Mouse (Mus musculus) lung, adult 2 months (tissue): ENCODE data around the gene AC161166.1. TPM values are rescaled to one million over a fixed set of nuclear protein-coding genes. Genes with fewer than 3 reads are reported as not detected.

ENCODE experiments used
- DNase-seq: peaks from one replicate; pipeline ENCODE4 v3.0.0; 2022
- H3K4me1 ChIP-seq: fragments of 200-500 bp; 2 replicates; pipeline ENCODE4 v1.6.1; 2011; ENCODE audit warnings: low read length; ENCODE audit not compliant: control insufficient read depth, insufficient read depth
- H3K4me3 ChIP-seq: fragments of 200-500 bp; replicated peaks from 2 replicates; pipeline ENCODE3; 2011; ENCODE audit warnings: low read depth, mild to moderate bottlenecking, control low read depth, low read length; ENCODE audit errors: extremely low read depth
- CTCF ChIP-seq: fragments of 200-500 bp; IDR thresholded peaks from 2 replicates; pipeline ENCODE4 v1.5.1; 2011; ENCODE audit warnings: mild to moderate bottlenecking, low read length, control low read depth; ENCODE audit not compliant: insufficient read depth
- POLR2A ChIP-seq: fragments of 200-500 bp; IDR thresholded peaks from 2 replicates; pipeline ENCODE4 v1.6.1; 2011; ENCODE audit warnings: low read depth, mild to moderate bottlenecking, control low read depth, low read length, borderline replicate concordance; ENCODE audit errors: extremely low read depth
- WGBS: fragments of 180-500 bp; shearing (Covaris S2); methylation state at CpG from one replicate; pipeline ENCODE4 v1.1.7; 2018; 5-methylcytosine and 5-hydroxymethylcytosine counted together
- polyA plus RNA-seq: library from polyadenylated mRNA; depleted of rRNA; stranded (reverse); fragments of >200 nt; gene quantifications from 2 replicates; pipeline ENCODE4 v1.2.3, GENCODE M21; 2012; rRNA removed

The AC161166.1 gene
- polyA plus RNA-seq, 1 experiment, result not detected

DNA sequence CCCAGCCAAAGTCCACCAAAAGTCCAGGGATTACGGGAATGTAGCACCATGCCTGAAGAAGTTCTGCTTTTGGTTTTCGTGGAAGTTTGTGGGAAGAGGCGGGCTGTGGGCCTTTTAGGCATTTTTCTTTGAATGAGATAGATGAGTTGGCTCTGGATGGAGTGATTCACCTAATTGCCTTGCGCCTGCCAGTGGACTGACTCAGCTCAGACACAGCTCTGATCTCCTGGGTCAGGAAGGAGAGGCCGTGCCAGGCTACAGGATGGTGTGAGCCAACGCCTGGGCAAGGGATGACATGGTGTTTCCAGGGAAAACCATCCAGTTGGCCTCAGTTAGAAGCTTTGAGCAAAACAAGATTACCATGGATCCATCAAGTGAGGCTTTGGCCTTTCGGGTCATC, 41.9 kb downstream of the AC161166.1 start:
- H3K4me3 ChIP-seq, result no peak overlapping the region
- H3K4me1 ChIP-seq, result no peaks in the 10 kb centered on the region
- DNase-seq, result no peak
- WGBS, result 80% methylated on average over 7 of the region's 7 CpGs
- TF ChIP-seq CTCF (no peak), POLR2A (no peak)

DNA sequence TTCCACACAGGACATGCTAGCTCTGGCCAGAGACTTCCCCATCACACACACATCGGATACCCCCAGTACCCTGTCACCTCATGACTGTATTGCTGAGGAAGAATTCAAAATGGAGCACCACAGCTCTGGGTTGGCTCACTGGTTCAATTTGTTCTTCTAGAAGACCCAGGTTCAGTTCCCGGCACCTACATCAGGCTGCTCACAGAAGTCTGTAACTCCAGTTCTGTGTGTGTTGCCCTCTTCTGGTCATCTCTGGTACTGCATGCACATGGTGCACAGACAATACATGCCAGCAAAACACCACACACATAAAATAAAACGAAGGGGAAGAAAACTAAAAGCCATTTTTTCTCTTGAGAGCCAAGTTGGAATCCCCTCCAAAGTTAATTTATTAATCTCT, 43.1 kb downstream of the AC161166.1 start:
- DNase-seq, result no peak
- Histone ChIP-seq H3K4me3 (no peak overlapping the region), H3K4me1 (no peaks in the 10 kb centered on the region; the same call in 1 of the 2 replicates)
- 0 out of 2 replicates have a peak, but pooled peaks have one; percentile 8 for TF ChIP-seq CTCF
- no peak for TF ChIP-seq POLR2A
- WGBS, result 88% methylated on average over 3 of the region's 3 CpGs

DNA sequence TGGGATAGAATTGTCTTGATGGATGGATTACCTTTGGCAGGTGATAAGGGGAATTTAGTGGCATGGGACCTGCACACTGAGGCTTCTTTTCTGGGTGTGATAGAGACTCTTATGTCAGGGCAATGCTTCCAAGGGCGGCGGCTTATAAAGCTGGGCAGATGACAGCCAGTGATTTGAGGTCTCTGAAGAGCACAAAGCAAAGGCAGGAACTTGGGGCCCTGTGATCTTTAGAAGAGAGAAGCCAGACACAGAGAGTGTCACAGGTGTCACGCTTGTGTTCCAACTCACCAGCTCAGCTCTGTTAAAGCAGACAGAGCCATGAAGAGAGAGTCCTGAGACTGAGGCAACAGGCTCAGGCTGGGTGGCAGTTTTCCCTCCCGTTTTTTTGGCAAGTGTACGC, 44.4 kb downstream of the AC161166.1 start:
- TF ChIP-seq POLR2A (no peak), CTCF (no peak)
- WGBS, result 90% methylated on average over 5 of the region's 5 CpGs
- no peak for DNase-seq
- H3K4me3 ChIP-seq, result no peak overlapping the region
- no peaks in the 10 kb centered on the region; the same call in 1 of the 2 replicates for H3K4me1 ChIP-seq

DNA sequence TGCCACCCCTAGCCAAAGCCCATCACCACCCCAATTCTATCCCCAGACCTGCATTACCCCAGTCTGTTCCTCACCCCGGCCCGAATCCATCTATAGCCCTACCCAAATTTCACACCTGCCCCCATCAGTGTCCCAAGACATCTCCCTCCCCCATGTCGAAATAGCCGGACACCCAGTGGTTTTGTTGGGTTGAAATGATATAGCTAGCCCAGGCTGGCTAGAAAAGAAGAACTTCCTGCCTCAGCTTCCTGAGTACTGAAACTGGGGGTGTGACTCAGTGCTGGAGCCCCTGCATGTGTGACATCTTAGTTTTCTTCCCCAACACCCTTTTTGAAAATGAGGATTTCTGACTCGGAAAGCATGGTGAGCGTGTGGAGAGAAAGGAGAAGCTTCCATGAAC, 45.4 kb downstream of the AC161166.1 start:
- 84% methylated on average over 6 of the region's 6 CpGs for WGBS
- no peak for DNase-seq
- H3K4me1 ChIP-seq, result peaks cover 3% of the 10 kb centered on the region
- no peak overlapping the region for H3K4me3 ChIP-seq
- no peak for TF ChIP-seq CTCF
- TF ChIP-seq POLR2A, result no peak

DNA sequence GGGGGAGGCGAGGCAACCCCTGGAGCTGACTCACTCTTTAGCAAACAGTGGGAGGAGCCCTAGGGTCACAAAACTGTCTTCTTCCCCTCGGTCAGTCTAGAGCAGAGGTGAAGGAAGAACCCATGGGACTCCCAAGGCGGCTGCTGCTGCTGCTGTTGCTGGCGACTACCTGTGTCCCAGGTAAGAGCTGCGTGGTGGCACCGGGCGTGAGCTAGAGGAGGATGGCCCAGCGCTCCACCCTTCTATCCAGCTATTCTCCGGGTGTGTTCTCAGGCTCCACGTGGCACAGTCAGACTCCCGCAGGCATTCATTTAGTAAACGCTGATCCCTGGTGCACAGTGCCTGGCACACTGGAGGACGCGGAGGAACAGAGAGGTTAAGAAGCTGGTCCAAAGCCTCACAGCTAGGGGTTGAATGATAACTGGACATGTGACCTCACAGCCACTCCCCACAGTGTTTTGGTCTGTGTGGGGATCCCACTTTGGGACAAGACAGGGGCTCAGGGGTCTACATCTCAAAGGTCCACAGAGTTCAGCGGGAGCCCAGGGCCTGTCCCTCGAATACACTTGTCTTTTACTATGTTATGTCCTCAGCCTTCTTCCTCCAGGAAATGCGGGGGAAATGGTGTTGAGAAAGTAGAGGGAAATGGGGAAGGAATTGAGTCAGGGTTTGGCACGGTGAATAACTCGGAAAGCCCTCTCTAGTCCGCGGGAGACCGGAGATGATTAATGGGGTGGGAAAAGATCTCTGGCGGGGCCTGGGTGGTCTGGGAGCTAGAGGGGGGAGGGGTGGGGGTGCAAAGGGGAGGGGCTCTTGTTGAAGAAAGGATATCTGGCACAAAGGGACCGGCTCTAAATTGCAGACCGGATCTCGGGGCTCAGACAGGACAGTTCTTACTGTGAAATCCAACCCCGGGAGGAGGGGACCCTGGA, 49.6 kb downstream of the AC161166.1 start, which contains the start of gene Plaur:
TSS of gene Plaur (plus strand) at position 97 of the 932 bp plus-strand sequence.
- peak; percentile 52 for DNase-seq
- WGBS, result under 1% methylated on average over 27 of the region's 27 CpGs
- H3K4me1 ChIP-seq, result peaks cover 19% of the 10 kb centered on the region

DNA sequence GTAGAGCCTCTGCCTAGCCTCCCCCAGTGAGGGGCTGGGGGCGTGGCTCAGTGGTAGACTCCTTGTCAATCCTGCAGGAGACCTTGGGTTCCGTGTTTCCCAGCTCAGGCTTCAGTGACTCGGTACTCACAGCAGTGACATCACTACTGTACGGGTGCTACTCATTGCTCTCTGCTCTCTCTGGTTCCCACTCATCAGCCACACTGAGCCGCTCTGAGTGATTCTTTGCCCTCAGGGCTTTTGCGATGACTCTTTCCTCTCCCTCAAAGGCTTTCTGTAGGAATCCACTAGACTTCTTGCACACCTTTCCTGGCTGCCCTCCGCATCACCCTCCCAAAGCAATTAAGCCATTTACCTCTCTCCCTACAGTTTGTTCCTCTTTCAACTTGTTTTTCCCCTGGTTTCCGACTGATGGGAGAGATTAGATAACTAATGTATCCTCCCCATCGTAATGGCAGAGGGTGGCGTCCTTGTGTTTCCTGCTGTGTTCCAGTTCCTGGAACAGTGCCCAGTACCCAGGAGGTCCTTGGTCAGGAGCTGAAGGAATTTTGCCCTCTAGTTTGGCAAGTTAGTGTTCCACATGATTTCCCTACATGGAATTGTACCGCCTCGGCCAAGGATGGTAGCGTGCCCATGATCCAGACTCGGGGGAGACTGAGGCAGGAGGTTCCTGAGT, 50.7 kb downstream of the AC161166.1 start:
- Histone ChIP-seq H3K4me3 (peak overlapping the region; percentile 7), H3K4me1 (peaks cover 25% of the 10 kb centered on the region)
- WGBS, result 19% methylated on average over 14 of the region's 14 CpGs
- TF ChIP-seq CTCF (no peak), POLR2A (no peak)
- DNase-seq, result peak; percentile 47

More for the DNA sequence above, 49.6 kb downstream of the AC161166.1 start, which contains the start of gene Plaur:
- H3K4me3 ChIP-seq, result peak within 1 kb of the TSS; percentile 64
- TF ChIP-seq POLR2A (peak; percentile 67), CTCF (no peak)

Other genes starting within 250 kb of the AC161166.1 start
- 1.5 and 1.6 TPM in 2 replicates for gene Zfp93, start 242.0 kb downstream of the AC161166.1 start, polyA plus RNA-seq
- gene Zfp61, start 211.2 kb downstream of the AC161166.1 start, polyA plus RNA-seq, result 5.1 and 8.7 TPM in 2 replicates
- 3.9 and 9.0 TPM in 2 replicates for gene Zfp94, start 195.8 kb downstream of the AC161166.1 start, polyA plus RNA-seq
- gene Tescl, start 178.5 kb downstream of the AC161166.1 start, polyA plus RNA-seq, result 0.58 and 2.0 TPM in 2 replicates
- gene Lypd5, start 163.3 kb downstream of the AC161166.1 start, polyA plus RNA-seq, result 32.1 TPM in 1 of 2 replicates, not detected in the other
- gene Kcnn4, start 142.2 kb downstream of the AC161166.1 start, polyA plus RNA-seq, result 9.0 and 11.3 TPM in 2 replicates
- 35.8 and 58.4 TPM in 2 replicates for gene Smg9, start 112.8 kb downstream of the AC161166.1 start, polyA plus RNA-seq
- 0.69 and 3.8 TPM in 2 replicates for gene Irgc1, start 60.2 kb downstream of the AC161166.1 start, polyA plus RNA-seq
- 65.6 and 88.8 TPM in 2 replicates for gene Plaur, start 50.0 kb downstream of the AC161166.1 start, polyA plus RNA-seq
- gene Cadm4, start 30.4 kb downstream of the AC161166.1 start, polyA plus RNA-seq, result 12.3 and 18.6 TPM in 2 replicates
- gene Zfp428, start 5.4 kb downstream of the AC161166.1 start, polyA plus RNA-seq, result 7.1 and 12.1 TPM in 2 replicates
- 14.7 and 16.5 TPM in 2 replicates for gene Irgq, start 18.2 kb upstream of the AC161166.1 start, polyA plus RNA-seq
- 0.15 and 24.2 TPM in 2 replicates for gene Pinlyp, start 33.7 kb upstream of the AC161166.1 start, polyA plus RNA-seq
- 36.9 and 40.5 TPM in 2 replicates for gene Xrcc1, start 33.8 kb upstream of the AC161166.1 start, polyA plus RNA-seq
- 20.2 and 24.5 TPM in 2 replicates for gene Ethe1, start 75.1 kb upstream of the AC161166.1 start, polyA plus RNA-seq
- 0.16 and 0.27 TPM in 2 replicates for gene Zfp575, start 75.2 kb upstream of the AC161166.1 start, polyA plus RNA-seq
- gene Phldb3, start 98.3 kb upstream of the AC161166.1 start, polyA plus RNA-seq, result 3.6 and 5.9 TPM in 2 replicates
- gene Lypd3, start 124.1 kb upstream of the AC161166.1 start, polyA plus RNA-seq, result 0.07 and 63.0 TPM in 2 replicates
- 0.18 TPM in 1 of 2 replicates, not detected in the other for gene Tex101, start 164.2 kb upstream of the AC161166.1 start, polyA plus RNA-seq
- not detected in 2 replicates for gene BC049730, start 196.8 kb upstream of the AC161166.1 start, polyA plus RNA-seq
- not detected in 2 replicates for gene Gm4763, start 214.5 kb upstream of the AC161166.1 start, polyA plus RNA-seq
- gene Cd177, start 247.9 kb upstream of the AC161166.1 start, polyA plus RNA-seq, result 2.8 and 5.2 TPM in 2 replicates